ENCODE assay signal across 21 mouse cellular contexts in the genomic region with DNA sequence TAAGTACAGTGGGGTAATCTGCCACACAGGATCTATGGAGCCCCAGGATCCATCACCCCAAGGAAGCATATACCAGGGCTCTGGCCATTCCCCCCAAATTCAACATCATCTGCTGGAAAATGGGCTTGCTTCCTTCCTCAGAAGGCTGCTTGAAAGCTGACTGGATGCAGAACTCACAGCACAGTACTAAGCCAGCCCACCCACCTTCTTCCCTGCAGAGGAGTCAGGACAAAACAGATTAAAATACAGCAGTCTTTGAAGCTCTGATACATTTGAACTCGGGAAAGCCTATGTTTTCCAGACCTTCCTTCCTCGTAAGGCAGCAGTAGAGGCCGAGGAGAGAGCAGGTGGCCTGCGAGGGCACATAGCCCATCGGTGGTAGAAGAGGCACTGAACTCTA.
DNase-seq lines count a peak whose midpoint lies in the region; ATAC-seq lines count a peak whose summit lies in the region.
"Had no signal": no experiment of that assay in that cellular context is flagged by ENCODE, and none has a peak within 500 bp of the region (broad histone marks: within the 10 kb centered on the region; RNA-seq: fewer than 3 reads in every experiment).

No protein-coding gene starts in this region.

- 69% methylated on average over 5 of the region's 5 CpGs for WGBS in embryonic facial prominence, embryonic 10.5 days
- WGBS in embryonic facial prominence, embryonic 14.5 days: 58% methylated on average over 5 of the region's 5 CpGs
- WGBS in limb, embryonic 13.5 days: 54% methylated on average over 5 of the region's 5 CpGs

- no peak overlapping the region for H3K9ac ChIP-seq in embryonic facial prominence, embryonic 14.5 days (ENCODE audit: low read depth, low read length)
- H3K9ac ChIP-seq in limb, embryonic 13.5 days: no peak overlapping the region
- H3K9ac ChIP-seq: hindbrain, embryonic 12.5 days had no signal

- H3K4me2 ChIP-seq in embryonic facial prominence, embryonic 14.5 days (ENCODE audit: low read depth, low read length): no peak overlapping the region
- H3K4me2 ChIP-seq in limb, embryonic 13.5 days (replicated peaks): no peak overlapping the region
- H3K4me2 ChIP-seq: hindbrain, embryonic 12.5 days had no signal

- H3K27me3 ChIP-seq in embryonic facial prominence, embryonic 10.5 days (replicated peaks; ENCODE audit: low read depth, poor library complexity, severe bottlenecking): peaks cover 98% of the 10 kb centered on the region
- H3K27me3 ChIP-seq in embryonic facial prominence, embryonic 14.5 days (replicated peaks; ENCODE audit: control insufficient read depth, insufficient read depth, low read length): peaks cover 10% of the 10 kb centered on the region; the same call in 1 of the 2 replicates
- H3K27me3 ChIP-seq in limb, embryonic 13.5 days: peaks cover 55% of the 10 kb centered on the region

- H3K4me1 ChIP-seq in embryonic facial prominence, embryonic 10.5 days: peaks cover 47% of the 10 kb centered on the region
- no peaks in the 10 kb centered on the region for H3K4me1 ChIP-seq in embryonic facial prominence, embryonic 14.5 days (ENCODE audit: control insufficient read depth, insufficient read depth, low read length)
- H3K4me1 ChIP-seq in limb, embryonic 13.5 days: peaks cover 34% of the 10 kb centered on the region
- H3K4me1 ChIP-seq: hindbrain, embryonic 12.5 days had no signal

- peak; percentile 73; the same call in 1 of the 2 replicates for ATAC-seq in frontal cortex, adult (ENCODE audit: low TSS enrichment)
- ATAC-seq in embryonic facial prominence, embryonic 14.5 days (ENCODE audit: low read depth): no peak
- no peak for ATAC-seq in limb, embryonic 13.5 days (ENCODE audit: low FRiP score, low read depth)
- ATAC-seq: forebrain, embryonic 14.5 days; hindbrain, embryonic 16.5 days; inflammation-experienced regulatory T-cells, adult 6 months had no signal

- no peaks in the 10 kb centered on the region for H3K9me3 ChIP-seq in embryonic facial prominence, embryonic 10.5 days
- H3K9me3 ChIP-seq in embryonic facial prominence, embryonic 14.5 days (ENCODE audit: control insufficient read depth, low read length): no peaks in the 10 kb centered on the region
- no peaks in the 10 kb centered on the region for H3K9me3 ChIP-seq in limb, embryonic 13.5 days
- H3K9me3 ChIP-seq: heart, embryonic 10.5 days; hindbrain, embryonic 12.5 days had no signal

- H3K27ac ChIP-seq in embryonic facial prominence, embryonic 10.5 days (replicated peaks): peak overlapping the region; percentile 66
- H3K27ac ChIP-seq in embryonic facial prominence, embryonic 14.5 days (replicated peaks; ENCODE audit: low read depth, low read length): peak overlapping the region; percentile 55
- H3K27ac ChIP-seq in limb, embryonic 13.5 days: peak overlapping the region; percentile 52; the same call in 1 of the 2 replicates
- H3K27ac ChIP-seq: heart, embryonic 10.5 days; hindbrain, embryonic 12.5 days had no signal

- H3K36me3 ChIP-seq in embryonic facial prominence, embryonic 10.5 days (replicated peaks): no peaks in the 10 kb centered on the region
- no peaks in the 10 kb centered on the region for H3K36me3 ChIP-seq in embryonic facial prominence, embryonic 14.5 days (ENCODE audit: control insufficient read depth, insufficient read depth, low read length)
- H3K36me3 ChIP-seq in limb, embryonic 13.5 days: no peaks in the 10 kb centered on the region
- H3K36me3 ChIP-seq: heart, embryonic 10.5 days; hindbrain, embryonic 12.5 days had no signal

- no peak for DNase-seq in frontal cortex, adult 2 months (ENCODE audit: extremely low spot score in 1 of 2, low spot score in 1 of 2)
- DNase-seq in embryonic facial prominence, embryonic 10.5 days (ENCODE audit: low spot score): no peak
- no peak for DNase-seq in embryonic facial prominence, embryonic 14.5 days (ENCODE audit: low spot score)
- no peak for DNase-seq in heart, adult 18-20 months
- no peak for DNase-seq in spleen, adult 12 weeks (ENCODE audit: low spot score)
- no peak for DNase-seq in right cerebral cortex, postnatal 25 days
- DNase-seq: adrenal gland, postnatal 10 days; cerebellum, adult 11-12 months; cerebellum, adult 9-10 months; cerebellum, postnatal 25 days; gastrocnemius, postnatal 14 days; heart, adult 11 months; heart, postnatal 10 days; heart, postnatal 4 days had no signal

- H3K4me3 ChIP-seq in embryonic facial prominence, embryonic 10.5 days: no peak overlapping the region
- H3K4me3 ChIP-seq in embryonic facial prominence, embryonic 14.5 days (ENCODE audit: low read depth, low read length): no peak overlapping the region
- H3K4me3 ChIP-seq in limb, embryonic 13.5 days: no peak overlapping the region
- H3K4me3 ChIP-seq: heart, embryonic 10.5 days; hindbrain, embryonic 12.5 days had no signal
